Mouse (Mus musculus) left cerebral cortex, adult 6 months (tissue): ENCODE results near the gene Hoxd9. TPM values are rescaled to one million over a fixed set of nuclear protein-coding genes. Genes with fewer than 3 reads are reported as not detected.

ENCODE experiments used
- long read RNA-seq, 2 experiments: library from polyadenylated mRNA; unstranded; transcript quantifications; one replicate each; pipeline ENCODE4 v2.0.0; 2019 to 2020
- polyA plus RNA-seq: library from polyadenylated mRNA; unstranded; fragments of <200 nt; fragmentation: Nextera tagmentation; gene quantifications from 2 replicates; pipeline ENCODE4 v1.2.3, GENCODE M21; 2021

The Hoxd9 gene
- polyA plus RNA-seq, result not detected in 2 replicates
- long read RNA-seq, experiment 1, result 0 reads
- long read RNA-seq, experiment 2, result 0 reads

DNA sequence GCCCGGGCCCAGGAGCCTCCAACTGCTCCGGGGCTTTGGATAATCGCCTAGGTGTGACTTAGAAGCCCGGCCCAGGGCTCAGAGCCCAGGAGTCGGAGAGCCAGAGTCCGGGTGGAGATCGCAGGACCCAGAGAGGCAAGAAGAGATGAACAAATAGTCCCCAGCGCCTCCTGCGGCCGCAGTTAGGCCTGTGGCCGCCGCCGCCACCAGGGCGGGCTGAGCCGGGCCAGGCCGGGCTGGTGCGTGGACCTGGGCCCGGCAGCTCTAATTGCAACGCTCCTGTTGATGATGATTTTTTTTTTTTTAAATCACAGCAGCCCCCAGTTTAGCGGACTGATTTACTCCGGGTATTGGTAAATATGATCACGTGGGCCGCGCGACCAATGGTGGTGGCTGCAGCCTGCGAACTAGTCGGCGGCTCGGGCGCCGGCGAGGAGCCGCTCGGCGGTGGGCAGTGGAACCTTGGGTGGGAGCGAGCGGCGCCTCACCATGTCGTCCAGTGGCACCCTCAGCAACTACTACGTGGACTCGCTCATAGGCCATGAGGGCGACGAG, at the start of gene Hoxd9:
Gene Hoxd9 (plus strand): TSS at position 161 of the 555 bp plus-strand sequence.

GRCm38 (mm10) chr2:74659507-74660005, 38.0 kb upstream of the Hoxd9 start, which contains the start of gene Evx2:
Evx2 (minus strand) TSS chr2:74659557.

DNA sequence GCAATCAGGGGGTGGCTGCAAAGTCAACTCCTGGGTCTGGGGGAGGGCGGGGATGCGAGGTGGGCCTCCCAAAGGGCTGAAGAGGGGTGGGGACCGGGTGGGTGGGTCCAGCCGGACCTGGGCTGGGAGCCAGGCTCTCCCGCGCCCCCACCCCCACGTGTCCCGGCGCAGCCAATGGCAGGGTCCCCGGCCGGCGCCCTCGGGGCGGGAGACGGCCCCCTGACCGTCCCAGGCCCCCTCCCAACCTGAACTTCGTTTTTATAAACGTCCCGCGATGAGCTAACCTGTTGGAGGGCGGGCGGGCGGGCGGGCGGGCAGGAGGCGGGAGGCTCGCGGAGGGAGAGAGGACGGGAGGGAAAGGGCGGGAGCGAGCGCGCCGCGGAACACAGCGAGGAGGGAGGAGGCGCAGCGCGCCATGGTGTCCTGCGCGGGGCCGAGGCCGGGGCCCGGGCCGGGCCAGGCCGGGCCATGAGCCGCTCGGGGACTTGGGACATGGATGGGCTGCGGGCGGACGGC, 29.6 kb upstream of the Hoxd9 start, which contains the start of gene Hoxd13:
Gene Hoxd13 (plus strand): TSS at position 469 of the 516 bp plus-strand sequence.

GRCm38 (mm10) chr2:74674881-74675665, 22.5 kb upstream of the Hoxd9 start, which contains the start of gene Hoxd12:
Hoxd12 (plus strand) TSS chr2:74675013.

GRCm38 (mm10) chr2:74678891-74679595, 18.5 kb upstream of the Hoxd9 start, which contains the start of gene Hoxd11:
Hoxd11 (plus strand) TSS chr2:74679557.

DNA sequence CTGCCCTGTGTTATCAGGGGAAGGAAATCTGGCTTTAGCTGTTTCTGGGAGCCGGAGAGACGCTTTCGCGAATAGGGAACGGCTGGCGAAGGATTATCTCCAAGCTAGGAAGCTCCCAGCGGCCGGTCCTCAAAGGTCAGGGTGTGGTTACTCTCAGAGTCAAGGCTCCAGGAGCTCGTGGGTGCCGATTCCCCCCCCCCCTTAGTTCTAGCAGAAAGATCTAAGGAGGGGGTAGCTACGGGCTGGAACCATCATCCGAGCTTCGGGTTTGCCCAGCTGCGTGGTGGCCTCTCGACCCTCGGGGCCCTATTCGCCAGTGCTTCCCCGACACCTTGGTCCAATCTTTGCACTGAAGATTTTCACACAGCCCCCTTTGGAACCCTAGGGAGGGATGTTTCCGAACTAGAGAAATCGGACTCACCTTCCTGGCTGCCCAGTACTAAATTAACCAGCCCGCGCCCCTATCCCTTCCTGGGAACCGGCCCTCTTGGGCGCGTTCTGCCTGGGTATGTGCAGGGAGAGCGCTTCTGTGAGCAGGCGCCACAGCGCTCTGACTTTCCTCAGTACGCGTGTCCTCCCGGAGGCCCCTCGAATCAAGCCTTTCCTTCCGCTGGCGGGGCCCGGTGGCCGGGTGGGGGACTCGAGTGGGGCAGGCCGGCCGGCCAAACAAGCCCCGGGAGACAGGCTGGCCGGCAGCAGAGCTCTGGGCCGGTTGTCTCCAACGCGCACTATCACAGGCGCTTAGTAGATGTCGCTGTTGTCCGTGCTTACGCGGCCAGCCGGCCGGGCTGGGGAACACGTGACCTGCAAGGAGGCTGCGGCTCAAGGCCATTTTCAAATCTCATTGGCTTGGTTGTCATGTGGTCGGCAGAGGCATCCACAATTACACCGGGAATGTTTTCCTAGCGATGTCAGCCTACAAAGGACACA, 6.2 kb upstream of the Hoxd9 start, which contains the start of gene Hoxd10:
Gene Hoxd10 (plus strand): TSS at position 903 of the 930 bp plus-strand sequence.

DNA sequence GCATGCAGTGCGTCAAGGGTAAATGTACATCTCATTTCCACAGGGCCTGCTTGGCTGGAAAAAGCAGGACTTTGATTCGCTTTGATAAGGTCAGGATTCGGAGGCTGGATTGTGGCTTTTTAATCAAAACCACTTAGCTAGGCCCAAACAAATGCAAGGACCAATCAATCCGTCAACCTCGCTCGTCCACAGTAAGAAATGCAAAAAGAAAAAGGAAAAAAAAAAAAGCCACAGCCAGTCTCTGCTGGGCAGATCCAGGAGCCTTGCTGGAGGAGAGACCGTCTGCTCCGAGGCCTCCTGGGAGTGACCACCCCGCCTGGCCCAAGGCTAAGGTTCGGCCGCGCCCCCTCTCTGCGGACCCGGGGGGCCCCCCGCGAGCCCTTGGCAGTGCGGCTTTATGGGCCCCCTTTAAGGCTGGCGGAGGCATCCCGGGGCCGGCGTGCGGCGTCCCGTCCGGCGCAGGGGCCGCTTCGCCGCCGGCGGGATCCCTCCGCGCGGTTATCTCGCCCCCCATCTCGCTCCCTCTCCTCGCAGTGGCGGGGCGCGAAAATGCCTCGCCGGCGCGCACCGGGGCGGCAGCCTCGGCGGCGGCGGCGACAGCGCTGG, 7.0 kb downstream of the Hoxd9 start, which contains the start of gene Hoxd8:
Gene Hoxd8 (plus strand): TSS at position 223 of the 606 bp plus-strand sequence.

DNA sequence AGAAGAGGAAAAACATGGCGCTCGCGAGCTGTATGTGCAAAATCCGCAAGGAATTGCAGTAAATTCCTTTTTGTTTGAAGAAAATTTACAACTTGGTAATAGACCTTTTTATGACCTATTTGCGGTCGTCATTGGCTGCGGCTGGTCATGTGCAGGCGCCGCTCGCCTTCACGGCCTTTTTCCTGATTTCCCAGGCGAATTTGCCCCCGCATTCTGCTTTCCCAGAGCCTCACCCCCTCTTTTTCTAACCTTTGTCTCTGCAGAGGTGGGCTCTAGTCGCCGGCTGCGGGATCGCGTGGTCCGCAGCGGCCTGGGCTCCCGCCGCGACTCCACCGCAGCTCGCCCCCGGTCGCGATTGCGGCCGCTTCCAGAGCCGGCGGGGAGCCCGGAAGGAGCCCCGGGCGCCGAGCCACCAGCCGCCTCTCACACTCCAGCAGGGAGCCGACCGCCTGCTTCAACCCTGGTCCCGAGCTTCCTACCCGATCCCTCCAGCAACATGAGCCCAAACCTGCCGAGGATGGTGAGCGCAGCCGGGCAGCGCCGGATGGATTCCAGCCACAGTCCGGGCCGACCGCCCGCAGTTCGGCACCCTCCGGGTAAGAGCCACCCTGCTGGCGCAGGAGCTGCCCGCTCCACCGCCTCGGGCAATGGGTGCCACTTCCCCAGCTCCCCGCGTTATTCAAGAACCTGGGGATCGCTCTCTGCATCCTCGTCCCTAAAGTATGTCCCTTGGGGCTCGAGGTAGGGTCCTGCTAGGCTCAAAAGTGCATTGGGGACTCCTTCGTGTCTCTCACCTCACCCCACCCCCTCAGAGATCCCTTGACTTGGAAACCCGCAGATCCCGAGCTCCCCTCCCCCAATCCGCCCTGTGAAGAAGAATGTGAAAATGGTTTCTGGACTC, 14.4 kb downstream of the Hoxd9 start, which contains the start of the genes Hoxd3 and Hoxd4:
Gene Hoxd3 (plus strand): TSS at position 207 of the 901 bp plus-strand sequence.
Gene Hoxd4 (plus strand): TSS at position 209 of the 901 bp plus-strand sequence.

DNA sequence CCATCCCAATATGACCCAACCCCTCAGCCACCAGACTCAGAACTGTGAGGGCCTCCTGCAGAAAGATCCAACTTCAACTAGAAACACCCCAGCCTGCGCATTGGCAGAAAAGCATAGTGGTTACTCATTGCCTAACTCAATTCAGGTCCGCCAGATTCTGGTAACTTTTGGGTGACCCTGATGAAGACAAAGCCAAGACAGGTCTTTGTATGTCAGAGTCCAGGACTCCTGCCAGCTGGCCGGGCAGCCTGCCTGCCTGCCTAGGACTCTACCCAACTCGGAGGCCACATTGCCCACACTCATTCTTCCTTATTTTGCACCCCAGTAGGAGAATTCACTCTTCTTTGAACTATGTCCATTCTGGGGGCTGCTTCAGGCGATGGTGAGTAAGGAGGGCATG, 29.0 kb downstream of the Hoxd9 start, which contains the start of gene Gm28230:
Gene Gm28230 (plus strand): TSS at position 178 of the 400 bp plus-strand sequence.

Other genes with a start within 250 kb of the Hoxd9 start
- gene Lnpk, start 118.3 kb upstream of the Hoxd9 start, polyA plus RNA-seq, result 29.8 and 32.9 TPM in 2 replicates
- not detected in 2 replicates for gene Evx2, start 38.2 kb upstream of the Hoxd9 start, polyA plus RNA-seq
- gene Hoxd13, start 29.4 kb upstream of the Hoxd9 start, polyA plus RNA-seq, result not detected in 2 replicates
- gene Hoxd12, start 22.7 kb upstream of the Hoxd9 start, polyA plus RNA-seq, result not detected in 2 replicates
- gene Hoxd11, start 18.2 kb upstream of the Hoxd9 start, polyA plus RNA-seq, result not detected in 2 replicates
- gene Hoxd10, start 5.8 kb upstream of the Hoxd9 start, polyA plus RNA-seq, result not detected in 2 replicates
- gene Hoxd8, start 6.9 kb downstream of the Hoxd9 start, polyA plus RNA-seq, result not detected in 2 replicates
- not detected in 2 replicates for gene Hoxd3, start 14.2 kb downstream of the Hoxd9 start, polyA plus RNA-seq
- not detected in 2 replicates for gene Hoxd4, start 14.2 kb downstream of the Hoxd9 start, polyA plus RNA-seq
- gene Gm28230, start 29.0 kb downstream of the Hoxd9 start, polyA plus RNA-seq, result not detected in 2 replicates
- gene Hoxd1, start 65.3 kb downstream of the Hoxd9 start, polyA plus RNA-seq, result 0.09 and 0.10 TPM in 2 replicates
- 41.9 and 57.1 TPM in 2 replicates for gene Mtx2, start 128.1 kb downstream of the Hoxd9 start, polyA plus RNA-seq